Mouse (Mus musculus): ENCODE results near the gene Olfr1322. TPM values are rescaled to one million over a fixed set of nuclear protein-coding genes. Genes with fewer than 3 reads are reported as not detected.

Gene Olfr1322
- not detected in 2 replicates for total RNA-seq (2021)
- long read RNA-seq, experiment 1, result 0 reads
- long read RNA-seq, experiment 2, result 0 reads

DNA sequence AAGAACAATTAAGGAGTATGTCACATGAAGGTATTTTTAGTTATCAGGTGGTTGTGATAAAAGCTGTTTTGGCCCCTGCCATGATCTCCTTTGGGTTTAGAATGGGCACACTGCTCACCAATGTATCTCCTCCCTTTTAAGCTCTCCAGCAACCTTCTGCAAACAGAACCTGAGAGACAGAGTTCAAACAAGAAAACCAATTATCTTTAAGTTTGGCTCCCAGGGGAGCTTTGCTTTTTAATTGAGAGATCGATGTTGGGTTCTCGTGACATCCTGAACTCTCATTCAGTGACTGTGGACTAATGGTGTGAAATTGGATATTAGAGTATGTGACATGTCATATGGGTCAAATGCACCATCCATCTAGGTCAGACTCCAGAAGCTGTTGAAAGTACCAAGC, at the start of gene Olfr1322:
Olfr1322 (minus strand) TSS at position 101 of the 400 bp plus-strand sequence.
- DNase-seq, result no peak

DNA sequence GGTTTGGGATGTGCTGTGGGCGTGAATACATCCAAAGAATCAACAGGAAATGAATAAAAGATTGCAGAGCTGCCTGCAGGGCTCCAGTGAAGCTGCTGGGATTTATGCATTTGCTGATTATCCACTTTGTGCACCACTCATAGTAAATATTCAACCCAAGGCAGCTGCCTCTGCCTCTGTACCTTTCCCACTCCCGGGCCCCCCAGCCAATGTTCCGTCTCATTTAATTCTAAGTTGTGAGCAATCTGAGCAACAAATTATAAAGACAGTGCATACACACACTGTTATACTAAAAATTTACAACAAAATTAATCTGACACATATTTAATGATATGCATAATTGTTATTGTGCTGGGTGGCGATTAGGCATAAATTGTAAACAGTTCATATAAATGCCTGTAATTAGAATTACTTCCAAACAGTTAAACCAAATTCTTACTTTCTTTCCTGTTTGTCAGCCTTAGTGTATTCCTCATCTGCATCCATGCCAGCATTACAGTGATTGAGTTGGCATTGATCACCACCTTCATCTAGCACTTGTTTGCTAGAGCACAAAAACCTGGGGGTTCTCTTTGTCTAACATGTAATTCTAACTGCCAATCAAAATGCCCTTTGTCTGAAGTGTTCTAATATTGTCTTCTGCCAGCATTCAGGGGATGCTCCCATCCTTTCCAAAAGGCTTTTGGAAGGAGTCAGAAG, 13.5 kb downstream of the Olfr1322 start:
- DNase-seq, result no peak

Other genes with a start within 250 kb of the Olfr1322 start
- not detected in 2 replicates for gene Olfr1320, start 219.2 kb downstream of the Olfr1322 start, total RNA-seq (2021)
- gene Olfr1321, start 156.4 kb downstream of the Olfr1322 start, total RNA-seq (2021), result not detected in 2 replicates
- 1.6 and 1.8 TPM in 2 replicates for gene Igsf1, start 93.7 kb downstream of the Olfr1322 start, total RNA-seq (2021)
- not detected in 2 replicates for gene Olfr1323, start 127.9 kb upstream of the Olfr1322 start, total RNA-seq (2021)